Mouse (Mus musculus): Measurements from ENCODE around the gene Rex1bd. TPM values are rescaled to one million over a fixed set of nuclear protein-coding genes. Genes with fewer than 3 reads are reported as not detected.

Gene Rex1bd
- total RNA-seq, 2 experiments from 2014 or later, result 109 to 113 TPM

GRCm38 (mm10) chr8:70461765-70462515 lies 44.6 kb downstream of the Rex1bd start:
- DNase-seq, result no peak
- intact Hi-C loops (cut with DNase I), result no loop called here

GRCm38 (mm10) chr8:70460606-70461005 lies 45.9 kb downstream of the Rex1bd start:
- no peak for DNase-seq
- intact Hi-C loops (cut with DNase I), result no loop called here

DNA sequence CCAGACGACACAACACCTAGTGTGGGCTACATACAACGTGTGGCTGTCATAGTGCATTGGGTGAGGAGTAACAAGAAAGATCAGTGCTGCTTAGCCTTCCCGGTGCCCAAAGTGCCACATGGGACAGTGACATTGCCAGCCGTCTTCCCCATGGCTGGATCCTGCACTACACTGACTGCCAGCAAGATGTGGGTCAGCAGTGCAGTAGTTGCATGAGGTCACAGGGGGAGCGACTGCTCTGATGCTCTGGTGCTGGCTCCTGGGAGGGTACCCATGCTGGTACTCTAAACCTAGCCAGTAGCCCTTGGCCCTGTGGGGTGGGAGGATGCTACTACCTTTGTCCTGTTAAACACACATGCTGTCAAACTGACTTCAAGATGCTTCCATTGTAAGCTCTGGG lies 46.4 kb downstream of the Rex1bd start:
- intact Hi-C loops (cut with DNase I), result no loop called here
- DNase-seq, result no peak

- intact Hi-C loops (cut with DNase I), result no loop called here
- no peak for DNase-seq
These were observed 46.9 kb downstream of the Rex1bd start for GRCm38 (mm10) chr8:70459636-70460035.

DNA sequence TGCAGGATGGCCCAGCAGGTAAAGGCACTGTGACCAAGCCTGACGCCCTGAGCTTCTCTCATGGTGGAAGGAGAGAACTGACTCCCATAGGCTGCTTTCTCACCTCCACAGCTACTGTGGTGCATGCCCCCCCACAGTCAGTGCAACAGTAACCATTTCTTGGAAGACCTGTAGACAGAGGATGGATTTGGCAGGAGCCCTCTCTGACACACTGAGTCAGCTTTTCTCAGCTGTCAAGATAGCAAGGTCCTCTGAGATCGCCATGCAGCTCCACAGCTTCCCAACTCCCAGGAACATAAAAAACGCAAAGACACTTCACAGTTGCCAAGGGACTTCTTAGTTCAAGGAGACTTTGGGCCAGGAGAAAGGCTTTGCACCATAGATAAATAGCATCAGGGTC lies 48.1 kb downstream of the Rex1bd start:
- DNase-seq, result no peak
- intact Hi-C loops (cut with DNase I), result no loop called here

DNA sequence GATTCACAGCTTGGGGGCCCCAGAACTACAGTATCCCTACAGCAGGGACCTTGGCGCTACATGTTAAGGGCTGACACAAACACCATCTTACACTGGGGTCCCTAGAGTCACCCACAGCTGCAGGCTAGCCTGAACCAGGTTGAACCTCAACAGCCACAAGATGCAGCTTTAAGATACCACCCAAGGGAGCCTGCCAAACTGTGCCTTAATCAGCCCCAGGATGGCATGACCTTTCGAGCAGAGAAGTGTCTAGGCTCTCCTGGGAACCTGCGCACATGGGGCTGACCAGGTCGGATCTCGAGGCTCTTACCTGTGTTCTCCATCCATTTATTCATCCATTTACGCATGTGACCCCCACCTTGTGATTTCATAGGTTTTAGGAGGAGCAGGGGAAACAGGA lies 48.7 kb downstream of the Rex1bd start:
- DNase-seq, result no peak
- intact Hi-C loops (cut with DNase I), result no loop called here

DNA sequence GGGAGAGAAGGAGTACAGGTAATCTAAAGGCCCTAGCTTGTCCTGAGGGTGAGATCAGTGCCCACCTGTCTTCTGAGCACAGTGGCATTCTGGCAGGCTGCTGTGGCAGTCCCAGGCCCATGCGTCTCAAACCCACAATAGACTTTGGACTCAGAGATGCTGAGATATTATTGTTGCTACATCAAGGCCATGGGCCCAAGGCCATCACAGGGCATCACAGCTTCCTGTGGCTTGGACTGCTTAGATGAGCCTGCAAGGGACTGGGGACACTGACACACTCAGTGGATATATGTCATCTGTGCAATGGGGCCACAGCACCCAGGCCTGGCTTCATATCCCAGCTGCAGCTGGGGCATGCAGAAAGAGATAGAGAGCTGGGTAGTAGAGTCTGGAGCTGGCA lies 49.6 kb downstream of the Rex1bd start:
- no peak for DNase-seq
- intact Hi-C loops (cut with DNase I), result no loop called here

Other genes with a start within 250 kb of the Rex1bd start
- 10 to 100 TPM in 1 of 2 experiments, 1 to 10 TPM in 1; 8.5 to 10.5 TPM for gene Homer3, start 223.9 kb downstream of the Rex1bd start, total RNA-seq (2021)
- 10 to 100 TPM; 25.8 to 34.5 TPM for gene Ddx49, start 204.3 kb downstream of the Rex1bd start, total RNA-seq (2021)
- 100 to 1,000 TPM; 157 TPM for gene Cope, start 204.2 kb downstream of the Rex1bd start, total RNA-seq (2021)
- gene Cers1, start 191.0 kb downstream of the Rex1bd start, total RNA-seq (2021), result under 1 TPM; 0.33 to 0.64 TPM
- not detected for gene Gdf1, start 176.9 kb downstream of the Rex1bd start, total RNA-seq (2021)
- 10 to 100 TPM; 45.4 to 46.0 TPM for gene Upf1, start 153.5 kb downstream of the Rex1bd start, total RNA-seq (2021)
- 1 to 10 TPM; 4.3 to 5.6 TPM for gene Comp, start 133.2 kb downstream of the Rex1bd start, total RNA-seq (2021)
- gene Crtc1, start 67.2 kb downstream of the Rex1bd start, total RNA-seq (2021), result 1 to 10 TPM; 8.2 to 9.8 TPM
- gene Klhl26, start 29.8 kb downstream of the Rex1bd start, total RNA-seq (2021), result 1 to 10 TPM; 8.1 to 9.4 TPM
- not detected for gene Tmem59l, start 19.4 kb downstream of the Rex1bd start, total RNA-seq (2021)
- under 1 TPM; 0.39 to 0.62 TPM for gene Crlf1, start 13.6 kb downstream of the Rex1bd start, total RNA-seq (2021)
- gene Uba52, start 4.0 kb upstream of the Rex1bd start, total RNA-seq (2021), result 1,000 to 10,000 TPM; 1,469 to 1,509 TPM
- 100 to 1,000 TPM; 133 to 138 TPM for gene Fkbp8, start 21.0 kb upstream of the Rex1bd start, total RNA-seq (2021)
- 10 to 100 TPM; 88.4 to 91.4 TPM for gene Kxd1, start 21.2 kb upstream of the Rex1bd start, total RNA-seq (2021)
- 10 to 100 TPM; 12.0 to 12.1 TPM for gene Ell, start 32.7 kb upstream of the Rex1bd start, total RNA-seq (2021)
- 10 to 100 TPM; 22.2 to 25.8 TPM for gene Isyna1, start 87.6 kb upstream of the Rex1bd start, total RNA-seq (2021)
- gene Ssbp4, start 102.1 kb upstream of the Rex1bd start, total RNA-seq (2021), result 10 to 100 TPM; 28.9 to 35.0 TPM
- gene Lrrc25, start 109.4 kb upstream of the Rex1bd start, total RNA-seq (2021), result 1 to 10 TPM; 1.9 to 3.0 TPM
- gene Gdf15, start 125.7 kb upstream of the Rex1bd start, total RNA-seq (2021), result 1 to 10 TPM in 1 of 2 experiments, under 1 TPM in 1; 0.22 to 1.6 TPM
- gene Pgpep1, start 153.6 kb upstream of the Rex1bd start, total RNA-seq (2021), result 10 to 100 TPM; 39.6 to 44.9 TPM
- gene Lsm4, start 166.5 kb upstream of the Rex1bd start, total RNA-seq (2021), result 10 to 100 TPM; 64.0 to 66.8 TPM
- 100 to 1,000 TPM; 124 to 138 TPM for gene Jund, start 192.2 kb upstream of the Rex1bd start, total RNA-seq (2021)
- gene Iqcn, start 196.7 kb upstream of the Rex1bd start, total RNA-seq (2021), result under 1 TPM in 1 of 2 experiments, not detected in 1; 0.06 TPM
- not detected for gene Gm3336, start 211.8 kb upstream of the Rex1bd start, total RNA-seq (2021)
- gene Pde4c, start 217.0 kb upstream of the Rex1bd start, total RNA-seq (2021), result 1 to 10 TPM; 2.0 to 3.7 TPM
- gene Rab3a, start 247.9 kb upstream of the Rex1bd start, total RNA-seq (2021), result 10 to 100 TPM; 45.0 to 49.3 TPM